Mouse (Mus musculus): ENCODE results near the gene Xrn2.

DNA sequence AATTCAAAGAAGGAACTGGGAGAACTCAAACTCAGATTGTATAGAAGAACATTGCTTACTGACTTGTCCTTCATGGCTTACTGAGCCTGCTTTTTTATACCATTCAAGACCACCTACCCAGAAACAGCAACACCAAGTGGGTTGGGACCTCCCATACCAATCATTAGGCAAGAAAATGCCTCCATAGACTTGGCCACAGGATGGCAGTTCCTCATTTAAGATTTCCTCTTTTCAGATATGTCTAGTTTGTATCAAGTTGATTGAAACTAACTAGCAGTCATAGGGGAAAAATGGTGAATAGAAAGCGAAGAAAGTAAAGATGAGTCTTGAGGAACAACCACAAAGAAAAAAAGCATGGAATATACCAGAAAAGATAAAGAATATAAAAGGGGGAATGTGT is 106.9 kb downstream of the Xrn2 start:
- no peak for TF ChIP-seq CTCF (IDR thresholded peaks at IDR 0.05; ENCODE audit: control insufficient read depth, insufficient read depth, insufficient read length)
- no peak for TF ChIP-seq USF1 (IDR thresholded peaks at IDR 0.05; ENCODE audit: low read depth)
- TF ChIP-seq FOSL1 (IDR thresholded peaks at IDR 0.05; ENCODE audit: insufficient read depth, low read length, poor library complexity, severe bottlenecking) = no peak
- no peak for TF ChIP-seq CEBPB (IDR thresholded peaks at IDR 0.05; ENCODE audit: low read depth)
